Mouse (Mus musculus): ENCODE measurements around the gene Syt13.

Syt13 gene

DNA sequence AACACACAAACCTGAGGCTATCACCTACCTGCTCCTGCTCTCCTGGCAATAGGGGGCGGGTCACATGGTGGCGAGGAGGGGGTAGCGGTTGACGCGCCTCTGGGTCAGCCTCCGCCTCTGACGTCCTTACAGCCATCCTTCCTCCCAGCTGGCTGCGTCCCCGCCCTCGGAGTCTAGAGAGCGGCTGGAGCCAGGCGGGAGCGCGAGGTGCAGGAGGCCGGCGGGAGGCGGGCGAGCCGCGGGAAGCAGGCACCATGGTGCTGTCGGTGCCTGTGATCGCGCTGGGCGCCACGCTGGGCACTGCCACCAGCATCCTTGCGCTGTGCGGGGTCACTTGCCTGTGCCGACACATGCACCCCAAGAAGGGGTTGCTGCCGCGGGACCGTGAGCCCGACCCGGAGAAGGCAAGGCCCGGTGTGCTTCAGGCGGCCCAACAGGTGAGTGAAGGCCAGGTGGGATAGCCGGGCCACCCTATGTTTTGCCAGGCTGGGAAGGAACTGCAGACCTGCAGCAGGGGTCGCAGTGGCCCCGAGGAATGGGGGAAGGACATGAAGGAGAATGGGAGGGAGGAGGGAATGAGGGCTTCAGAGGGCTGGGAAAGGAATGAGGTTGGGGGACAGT lies at the start of gene Syt13:
Gene Syt13 (plus strand): TSS at position 166 of the 621 bp plus-strand sequence.
- 1% methylated on average over 38 of the region's 38 CpGs for WGBS

DNA sequence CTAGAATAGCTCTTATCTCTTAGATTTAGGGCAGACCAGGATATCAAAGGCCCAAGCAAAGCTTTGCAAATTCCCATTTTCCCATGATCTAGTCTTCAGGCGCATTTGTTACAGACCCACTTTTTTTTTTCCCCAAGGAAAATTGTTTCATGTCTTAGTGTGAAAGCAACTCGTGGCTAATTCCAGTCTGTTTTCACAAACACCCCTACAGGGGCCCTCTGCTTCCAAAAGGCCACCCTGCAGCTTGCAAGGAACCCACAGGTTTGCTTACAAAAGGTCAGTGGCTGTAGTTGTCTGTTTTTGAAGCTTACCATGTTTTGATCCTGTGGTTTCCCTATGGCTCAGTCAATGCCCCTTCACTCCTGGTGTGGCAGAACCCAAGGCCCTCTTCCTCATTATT lies 48.3 kb upstream of the Syt13 start:
- 35% methylated on average over 2 of the region's 2 CpGs for WGBS

DNA sequence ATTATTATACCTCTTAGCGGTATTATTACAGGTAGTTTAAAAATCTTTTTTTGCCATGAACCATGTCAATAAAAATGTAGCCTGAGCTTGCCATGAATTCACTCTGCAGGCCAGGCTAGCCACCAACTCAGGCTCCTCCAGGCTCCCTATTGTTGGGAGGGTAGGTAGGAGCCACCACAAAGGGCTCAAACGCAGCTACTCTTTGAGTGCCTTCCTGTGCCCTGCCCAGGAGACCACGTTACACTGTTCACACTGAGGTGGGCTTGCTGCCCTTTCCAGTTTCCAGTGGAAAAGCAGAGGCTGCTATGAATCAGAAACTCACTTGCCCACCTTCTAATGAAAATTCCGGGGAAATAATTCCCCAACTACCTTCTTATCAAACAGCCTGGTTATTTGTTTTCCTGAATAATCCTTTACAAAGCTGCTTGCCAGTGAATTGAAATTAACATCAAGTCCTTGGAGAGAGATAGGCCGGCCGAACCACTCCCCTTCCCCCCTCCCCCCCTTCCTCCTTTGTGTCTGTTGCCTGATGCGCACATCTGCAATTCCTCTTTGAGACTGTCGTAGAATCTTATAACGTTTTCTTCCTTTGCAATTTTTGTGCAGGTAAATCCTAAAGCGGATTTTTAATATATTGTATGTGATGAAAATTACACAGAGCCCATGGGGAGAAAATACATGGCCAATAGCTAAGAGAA lies 44.6 kb upstream of the Syt13 start:
- 59% methylated on average over 10 of the region's 10 CpGs for WGBS

DNA sequence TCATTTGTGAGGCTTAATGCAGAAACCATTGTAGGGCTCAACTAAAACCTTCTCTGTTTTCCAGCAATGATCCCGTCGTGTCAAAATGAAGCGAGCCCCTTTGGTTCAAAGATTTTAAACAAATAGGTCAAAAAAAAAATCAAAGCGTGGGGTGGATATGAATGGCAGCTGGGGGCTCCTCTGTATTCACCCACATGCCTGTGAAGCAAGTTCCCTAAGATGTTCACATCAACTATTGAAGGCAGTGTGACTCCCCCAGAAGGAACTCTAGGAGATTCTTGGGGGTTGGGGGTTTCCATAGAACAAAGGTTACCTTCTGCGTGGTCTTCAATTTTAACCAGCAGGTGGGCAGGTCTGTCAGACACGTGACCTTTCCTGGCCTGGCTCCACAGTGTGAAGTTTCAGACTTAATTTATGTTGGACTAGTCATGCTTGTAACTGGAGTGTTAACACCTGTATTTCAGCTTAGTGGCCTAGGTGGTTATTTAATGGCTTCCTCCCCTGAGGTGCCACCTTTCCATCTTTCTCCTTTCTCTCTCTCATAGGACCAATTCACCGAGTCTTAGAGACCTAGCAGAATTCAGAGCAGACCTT lies 43.7 kb upstream of the Syt13 start:
- WGBS: 61% methylated on average over 7 of the region's 7 CpGs

DNA sequence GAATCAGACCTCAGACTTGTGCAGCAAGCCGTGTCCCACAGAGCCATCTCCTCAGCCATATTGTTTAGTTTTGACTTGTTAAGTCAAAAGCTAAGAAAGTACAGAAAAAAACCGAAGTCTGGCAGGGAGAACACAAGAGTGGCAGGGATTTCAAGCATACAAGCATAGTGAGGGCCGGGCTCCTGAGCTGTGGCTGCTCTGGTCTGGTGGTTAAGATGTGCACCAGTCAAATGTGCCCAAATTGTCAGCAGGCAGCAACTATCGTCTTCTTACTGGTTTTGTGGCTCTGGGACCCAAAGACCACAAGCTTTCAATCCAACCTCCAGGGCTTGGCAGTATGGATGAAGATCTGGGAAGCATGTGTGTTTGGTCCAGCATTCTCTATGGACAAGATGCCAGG lies 42.2 kb upstream of the Syt13 start:
- WGBS: 91% methylated on average over 4 of the region's 4 CpGs

DNA sequence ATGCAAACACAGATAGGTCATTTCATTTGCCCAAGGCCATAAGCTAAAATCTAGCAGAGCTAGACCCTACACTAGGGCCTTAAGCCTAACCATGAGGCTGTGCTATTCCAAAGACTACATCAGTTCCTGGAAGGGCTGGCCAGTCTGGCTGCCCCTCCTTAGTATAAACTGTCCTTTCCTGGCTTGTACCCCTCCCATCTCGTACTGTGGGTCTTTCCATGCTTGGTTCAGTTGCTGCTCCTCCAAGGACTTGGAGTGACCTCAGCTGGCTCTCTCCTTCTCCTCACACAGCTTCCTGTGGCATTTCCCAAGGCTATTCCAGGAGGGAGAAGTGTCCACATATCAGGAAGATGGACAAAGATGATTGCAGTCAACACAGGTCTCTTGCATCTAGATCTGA lies 40.3 kb upstream of the Syt13 start:
- WGBS: 80% methylated on average over 1 of the region's 1 CpGs

DNA sequence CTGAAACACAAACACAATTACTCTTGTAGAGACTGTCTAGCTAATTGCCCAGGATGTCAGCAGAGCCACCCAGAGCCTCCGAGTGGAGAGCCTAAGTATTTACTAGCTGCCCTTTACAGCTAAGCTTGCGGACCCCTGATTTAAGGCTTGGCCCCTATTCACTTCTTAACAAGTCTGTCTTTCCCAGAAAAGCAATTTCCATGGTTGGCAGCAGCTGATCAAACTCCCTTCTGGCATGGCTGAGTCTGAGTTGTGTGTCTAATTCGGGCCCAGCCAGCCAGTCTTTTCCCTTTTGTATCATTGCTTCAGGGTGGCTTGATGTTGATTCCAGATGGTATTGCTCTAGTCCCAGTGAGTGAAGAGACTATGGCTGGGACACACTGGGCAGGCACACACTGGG lies 37.4 kb upstream of the Syt13 start:
- 42% methylated on average over 3 of the region's 3 CpGs for WGBS

DNA sequence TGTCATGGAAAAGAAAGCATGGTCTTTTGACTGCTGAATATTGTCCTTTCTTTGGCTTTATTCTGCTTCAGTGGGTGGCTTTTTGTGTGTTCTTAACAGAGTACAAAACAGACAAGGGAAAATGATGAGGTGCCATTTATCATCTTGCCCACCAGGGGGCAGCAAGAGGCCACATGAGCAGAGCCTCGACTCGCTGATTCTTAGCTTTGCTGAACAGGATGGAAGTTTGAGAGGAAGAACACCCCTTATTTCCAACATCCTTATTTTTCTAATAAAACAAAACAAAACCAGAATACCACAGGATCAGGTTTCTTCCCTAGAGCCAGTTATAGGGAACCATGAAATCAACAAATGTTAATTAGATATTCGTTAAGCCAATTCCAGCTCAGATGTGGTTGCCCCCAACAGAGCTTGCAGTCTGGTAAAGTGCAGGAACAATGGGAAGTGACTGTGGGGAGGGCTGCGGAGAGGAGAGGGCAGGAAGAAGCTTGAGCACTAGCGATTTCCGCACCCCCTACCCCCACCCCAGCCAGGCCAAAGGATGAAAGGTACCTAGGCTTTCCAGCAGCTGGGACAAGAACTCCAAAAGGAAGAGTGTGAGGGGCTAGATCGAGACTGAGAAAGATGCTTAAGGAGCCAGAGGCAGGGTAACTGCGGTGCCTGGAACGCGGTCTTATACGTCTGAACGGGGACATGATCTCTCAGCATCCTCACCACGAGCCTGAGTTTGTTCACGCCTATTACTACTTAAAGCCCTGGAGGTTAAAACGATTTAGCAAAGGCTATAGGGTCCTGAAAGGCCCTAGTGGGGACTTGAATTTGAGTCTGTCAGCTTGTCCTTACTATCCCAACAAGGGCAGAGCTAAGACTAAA lies 31.6 kb upstream of the Syt13 start:
- 11% methylated on average over 15 of the region's 15 CpGs for WGBS

DNA sequence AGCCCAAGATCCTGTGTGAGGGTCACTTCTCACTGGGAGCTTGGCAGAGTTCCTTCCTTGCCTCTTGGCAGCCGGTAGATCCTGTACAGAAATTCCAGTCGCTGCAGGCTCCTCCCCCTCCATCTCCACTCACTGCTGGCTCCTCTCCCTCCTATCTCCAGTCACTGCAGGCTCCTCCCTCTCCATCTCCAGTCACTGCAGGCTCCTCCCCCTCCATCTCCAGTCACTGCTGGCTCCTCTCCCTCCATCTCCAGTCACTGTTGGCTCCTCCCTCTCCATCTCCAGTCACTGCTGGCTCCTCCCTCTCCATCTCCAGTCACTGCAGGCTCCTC lies 31.0 kb upstream of the Syt13 start:
- WGBS: 3% methylated on average over 2 of the region's 2 CpGs

DNA sequence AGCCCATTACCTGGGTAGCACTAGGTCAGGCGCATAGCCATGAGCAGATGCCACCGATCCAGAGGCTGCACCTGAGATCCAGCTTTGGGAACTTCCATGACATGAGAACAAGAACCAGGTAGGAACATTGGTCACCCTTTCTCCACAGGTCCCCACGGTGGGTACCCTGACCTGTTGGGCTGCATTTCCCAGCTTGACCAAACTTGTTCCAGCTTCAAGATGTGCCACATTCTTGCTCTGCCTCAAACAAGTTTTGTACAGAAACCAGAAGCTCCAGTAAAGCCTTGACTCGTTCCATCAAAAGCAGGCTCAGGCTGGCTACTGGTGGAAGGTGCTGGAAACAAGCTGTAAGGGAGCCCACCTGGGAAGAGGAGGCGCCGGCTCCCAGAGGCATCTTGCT lies 29.9 kb upstream of the Syt13 start:
- WGBS: 98% methylated on average over 6 of the region's 6 CpGs

DNA sequence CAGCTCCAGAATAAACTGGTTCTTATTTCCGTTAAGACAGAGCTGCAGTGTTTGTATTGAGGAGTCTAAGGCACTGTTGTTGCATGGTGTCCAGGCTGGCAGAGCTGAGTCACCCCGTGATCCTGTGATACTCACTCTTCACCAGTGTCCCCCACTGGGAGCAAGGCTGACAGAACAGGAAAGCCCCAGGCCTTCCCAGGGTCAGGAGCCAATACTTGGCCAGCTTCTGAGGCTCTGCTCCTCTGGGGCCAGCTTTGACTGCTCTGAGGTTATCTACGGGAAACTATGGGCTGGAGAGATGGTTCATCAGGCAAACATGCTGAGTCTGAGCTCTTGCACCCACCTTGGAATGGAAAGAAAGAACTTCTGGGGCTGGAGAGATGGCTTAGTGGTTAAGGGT lies 28.0 kb upstream of the Syt13 start:
- 78% methylated on average over 3 of the region's 3 CpGs for WGBS

DNA sequence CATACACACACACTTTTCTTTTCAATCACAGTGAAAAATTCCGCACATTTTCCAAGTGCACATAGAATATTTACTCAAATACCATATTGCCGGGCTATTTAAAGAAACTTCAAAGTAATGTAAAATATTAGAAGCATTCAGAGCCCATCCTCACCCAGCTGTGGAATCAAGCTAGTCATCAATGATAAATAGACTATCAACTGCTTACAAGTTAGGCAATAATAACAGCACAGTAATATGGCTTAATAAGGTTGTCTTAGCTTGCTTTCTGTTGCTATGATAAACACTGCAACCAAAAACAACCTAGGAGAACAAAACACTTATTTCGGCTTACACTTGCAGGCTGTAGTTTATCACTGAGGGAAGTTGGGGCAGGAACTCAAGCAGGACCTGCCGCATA lies 22.4 kb upstream of the Syt13 start:
- 92% methylated on average over 4 of the region's 4 CpGs for WGBS

DNA sequence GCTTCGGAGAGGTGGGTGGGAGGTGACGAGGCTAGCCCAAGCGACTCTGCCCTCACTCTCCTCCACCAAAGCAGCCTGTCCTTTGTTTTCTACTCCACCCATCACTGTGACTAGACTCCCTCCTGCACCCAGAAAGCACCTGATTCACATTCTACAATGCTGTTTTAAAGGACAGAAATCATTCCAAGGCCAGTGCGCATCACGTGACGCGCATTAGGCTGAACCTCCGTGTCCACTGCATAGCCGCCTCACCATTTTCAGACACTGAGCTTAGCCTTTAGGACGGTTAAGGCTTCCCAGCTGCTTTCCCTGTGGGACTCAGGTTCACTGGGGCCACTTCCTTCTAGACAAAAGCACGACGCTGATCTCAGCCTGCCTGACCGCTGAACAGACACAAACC lies 11.2 kb upstream of the Syt13 start:
- WGBS: 79% methylated on average over 13 of the region's 13 CpGs

DNA sequence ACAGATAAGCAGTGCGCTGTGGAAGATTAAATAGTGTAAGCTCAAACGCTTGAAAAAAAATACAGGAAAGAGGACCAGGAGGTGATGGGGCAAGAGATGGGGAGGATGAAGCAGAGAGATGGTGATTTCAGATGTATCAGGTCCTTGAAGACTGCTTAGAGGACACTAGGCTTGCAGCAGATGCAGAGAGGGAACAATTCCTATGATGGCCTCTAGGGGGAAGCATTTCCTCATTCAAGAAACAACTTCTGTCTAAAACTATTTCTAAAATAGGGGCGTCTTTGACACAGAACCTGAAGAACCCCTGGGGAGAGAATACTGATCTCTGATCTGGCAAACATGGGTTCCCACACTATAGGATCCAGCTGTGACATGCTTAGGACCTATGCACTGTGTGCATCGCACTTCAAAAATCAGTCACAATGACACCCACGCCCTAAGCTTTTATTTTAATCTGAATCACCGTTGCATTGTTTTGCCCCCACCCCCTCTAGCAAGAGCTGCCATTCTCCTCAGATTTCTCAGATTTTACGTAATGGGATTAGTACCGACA lies 10.5 kb upstream of the Syt13 start:
- 20% methylated on average over 8 of the region's 8 CpGs for WGBS

DNA sequence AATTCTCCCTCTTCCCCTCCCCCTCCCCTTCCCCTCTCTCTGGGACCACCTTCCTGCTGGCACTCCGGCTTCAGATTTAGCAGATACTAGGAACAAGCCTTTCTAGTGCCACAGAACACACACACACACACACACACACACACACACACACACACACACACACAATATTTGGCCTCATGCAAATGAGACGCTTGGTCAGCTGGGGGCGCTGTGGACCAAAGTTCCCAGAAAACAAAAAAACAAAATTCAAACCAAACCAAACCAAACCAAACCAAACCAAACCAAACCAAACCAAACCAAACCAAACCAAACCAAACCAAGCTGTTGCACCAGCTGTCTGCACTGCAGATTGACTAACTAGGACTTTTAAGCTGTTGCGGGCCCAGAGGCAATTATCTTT lies 4.5 kb upstream of the Syt13 start:
- WGBS: 66% methylated on average over 4 of the region's 4 CpGs

DNA sequence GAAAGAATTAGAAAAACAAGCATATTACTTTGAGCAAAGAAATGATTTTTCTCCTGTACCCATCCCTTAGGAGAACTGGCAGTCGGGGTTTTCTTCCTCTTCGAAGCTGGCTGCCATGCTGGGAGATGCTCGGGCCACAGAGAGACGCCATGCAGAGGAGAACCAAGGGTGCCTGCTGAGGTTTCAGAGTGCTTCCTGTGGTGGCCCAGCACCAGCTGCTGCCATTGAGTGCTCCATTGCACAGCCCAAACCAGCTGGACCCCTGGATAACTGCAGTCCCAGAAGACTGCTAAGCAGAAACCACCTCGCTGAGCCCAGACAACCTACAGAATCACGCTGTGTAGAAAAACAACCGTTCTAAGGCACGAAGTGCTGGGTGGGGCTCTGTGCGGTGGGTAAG lies 1.6 kb upstream of the Syt13 start:
- 47% methylated on average over 9 of the region's 9 CpGs for WGBS

DNA sequence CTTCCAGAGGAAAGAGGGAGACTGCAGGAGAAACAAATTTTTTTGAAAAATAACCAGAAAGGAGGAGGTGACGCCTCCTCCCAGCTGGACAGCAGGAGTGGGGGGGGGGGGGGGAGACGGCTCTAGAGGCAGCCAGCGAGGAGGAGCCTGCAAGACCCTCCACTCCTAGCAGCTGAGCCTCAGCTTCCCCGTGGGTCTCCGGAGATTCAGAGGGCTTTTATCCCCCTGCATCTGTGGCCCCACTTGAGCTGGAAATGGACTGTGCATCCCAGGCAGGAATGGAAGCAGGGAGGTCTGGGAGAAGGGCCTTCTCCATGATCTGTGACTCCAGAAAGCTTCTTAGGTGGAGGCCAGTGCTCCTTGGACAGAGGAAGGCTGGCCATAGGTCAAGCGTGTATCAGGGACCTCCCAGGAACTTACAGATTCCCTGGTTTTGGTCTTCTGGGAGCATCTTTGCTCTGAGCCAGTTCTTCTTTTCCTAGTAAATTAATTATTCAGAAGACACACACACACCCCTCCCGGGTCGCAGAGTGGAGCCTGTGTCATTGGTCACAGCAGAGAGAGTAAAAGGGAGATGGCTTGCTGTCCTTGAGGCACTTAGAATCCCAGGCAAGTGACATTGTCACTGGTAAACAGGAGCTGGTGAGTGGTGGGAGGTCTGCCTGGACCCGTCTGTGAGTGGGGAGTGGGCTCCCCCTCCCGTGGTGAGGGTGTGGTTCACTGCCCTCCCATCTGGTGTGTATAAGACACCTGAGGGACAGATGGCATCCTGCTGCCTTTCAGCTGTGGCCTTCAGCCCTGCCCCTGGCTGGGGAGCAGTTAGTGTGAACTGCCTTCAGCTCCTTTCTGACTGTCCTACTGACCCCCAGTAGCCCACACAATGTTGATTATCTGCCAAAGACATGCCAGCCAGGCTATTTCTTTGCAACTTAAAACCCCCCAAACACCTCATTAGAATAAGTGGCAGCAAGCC lies 1.0 kb downstream of the Syt13 start:
- WGBS: 9% methylated on average over 9 of the region's 10 CpGs

DNA sequence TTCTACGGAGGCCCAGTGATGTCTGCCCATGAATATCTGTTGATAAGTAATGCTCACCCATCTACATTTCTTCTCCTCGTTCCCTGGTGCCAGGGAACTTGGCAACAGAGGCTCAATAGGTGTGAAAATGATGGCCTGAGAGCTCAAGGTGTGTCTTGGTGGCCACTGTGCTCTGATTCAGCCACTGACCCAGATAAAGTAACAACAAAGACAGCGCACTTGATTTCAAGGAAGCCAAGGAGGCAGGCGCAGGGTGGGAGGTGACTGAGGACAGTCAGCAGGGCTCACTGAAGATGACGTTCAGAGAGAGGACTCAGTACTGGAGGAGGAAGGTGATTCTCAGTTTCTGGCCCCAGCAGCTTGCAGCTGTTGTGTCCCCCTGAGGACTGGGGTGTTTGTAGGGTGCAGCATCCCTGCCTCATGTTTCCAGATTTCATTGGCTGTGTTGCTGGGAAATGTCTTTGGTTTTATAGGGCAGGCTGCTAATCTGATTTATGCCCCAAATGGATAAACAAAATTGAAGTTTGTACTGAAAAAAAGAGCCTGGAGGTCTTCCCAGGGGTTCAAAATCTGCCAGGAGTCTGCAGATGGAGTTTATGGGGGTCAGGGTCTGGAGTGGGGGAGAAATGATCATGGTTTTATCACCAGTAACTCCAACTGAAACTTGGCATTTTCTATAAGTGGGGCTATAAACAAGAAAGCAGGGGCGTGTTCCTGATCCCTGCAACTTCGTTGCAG lies 2.7 kb downstream of the Syt13 start:
- WGBS: 32% methylated on average over 7 of the region's 7 CpGs

DNA sequence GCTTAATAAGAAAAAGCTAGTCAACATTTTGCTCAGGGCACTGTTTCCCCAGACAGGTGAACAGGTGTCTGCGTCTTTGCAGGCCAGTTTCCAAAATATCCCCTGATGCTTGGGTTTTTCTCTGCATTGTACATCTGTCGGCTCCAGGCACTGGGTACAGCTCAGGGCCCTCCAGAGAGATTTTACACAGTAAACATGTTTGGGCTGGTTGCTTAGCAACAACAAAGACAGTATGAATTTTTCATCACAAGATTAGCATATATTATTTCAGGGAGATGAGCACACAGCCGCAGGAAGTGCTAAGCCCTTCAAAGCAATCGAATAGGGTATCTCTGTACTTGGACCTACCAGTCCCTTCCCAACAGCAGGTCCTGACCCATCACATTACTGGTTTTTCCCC lies 5.8 kb downstream of the Syt13 start:
- 35% methylated on average over 4 of the region's 4 CpGs for WGBS

DNA sequence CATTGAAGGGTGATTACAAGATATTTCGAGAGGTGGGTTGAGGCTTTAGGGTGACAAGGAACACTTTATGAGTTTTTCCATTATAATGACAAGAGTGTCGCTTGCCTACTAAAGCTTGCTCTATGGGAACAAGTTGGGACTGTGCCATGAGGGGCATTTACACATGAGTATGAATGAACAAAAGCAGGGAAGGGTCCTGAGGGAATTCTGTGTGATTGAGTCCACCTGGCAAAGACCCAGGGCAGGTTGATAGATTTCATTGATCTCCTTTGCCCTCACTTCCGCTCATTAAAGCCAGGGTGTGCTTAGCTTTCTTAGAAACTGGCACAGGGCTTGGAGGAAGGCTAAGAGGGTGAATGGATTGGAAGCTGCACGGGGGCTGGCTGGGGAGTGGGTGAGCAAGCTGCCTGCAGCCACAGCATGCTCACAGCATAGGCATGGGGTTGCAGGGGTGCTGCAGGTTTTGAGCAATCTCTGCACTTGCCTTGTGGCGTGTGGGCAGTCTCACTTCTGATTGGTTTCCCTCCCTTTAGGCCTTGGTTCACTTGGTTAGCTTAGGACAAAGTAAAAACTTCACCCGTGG lies 9.9 kb downstream of the Syt13 start:
- WGBS: 50% methylated on average over 6 of the region's 6 CpGs
